ENCODE assay signal across 1 mouse cellular context in genomic region chr4:33290878-33291277, GRCm38 (mm10).
TF ChIP-seq lines count a peak whose summit lies in the region.

No protein-coding gene starts in this region.

TF ChIP-seq in MEL, 35 proteins besides CTCF, POLR2A, EP300 and RAD21 (continued from another document):
- 0 out of 2 replicates have a peak, but pooled peaks have one; percentile 43 for TF ChIP-seq JUND (IDR thresholded peaks at IDR 0.05; ENCODE audit: low read depth, low read length)
- TF ChIP-seq ETS1 (IDR thresholded peaks at IDR 0.05; ENCODE audit: low read depth, low read length): no peak
- TF ChIP-seq NRF1 (IDR thresholded peaks at IDR 0.05; ENCODE audit: insufficient read depth, low read depth, low read length, poor library complexity, severe bottlenecking): no peak
- TF ChIP-seq TBP (IDR thresholded peaks at IDR 0.05; ENCODE audit: low read depth, low read length): peak; percentile 95
- no peak for TF ChIP-seq MYC (IDR thresholded peaks at IDR 0.05; ENCODE audit: low read depth, low read length)
- TF ChIP-seq MAX (IDR thresholded peaks at IDR 0.05; ENCODE audit: low read length): no peak
- TF ChIP-seq TCF12 (IDR thresholded peaks at IDR 0.05; ENCODE audit: low read depth, low read length): no peak
- 0 out of 2 replicates have a peak, but pooled peaks have one; percentile 12 for TF ChIP-seq SMC3 (IDR thresholded peaks at IDR 0.05; ENCODE audit: low read depth, low read length)
- TF ChIP-seq GATA1 (IDR thresholded peaks at IDR 0.05; ENCODE audit: low read depth, low read length): no peak
- no peak for TF ChIP-seq KAT2A (conservative IDR thresholded peaks at IDR 0.05; ENCODE audit: low read depth, low read length)
